Mouse (Mus musculus): ENCODE measurements around the gene Slc4a8. TPM values are rescaled to one million over a fixed set of nuclear protein-coding genes. Genes with fewer than 3 reads are reported as not detected.
"Not testable (repeated sequence)": the region's sequence is repeated elsewhere in the genome, so short reads cannot be mapped to it uniquely, and the experiment has no call there.

Gene Slc4a8
- polyA plus RNA-seq, 1 experiment from 2014 or later: 16.0 TPM

- H3K4me2 ChIP-seq (replicated peaks): peak overlapping the region; percentile 82
- peaks cover 4% of the 10 kb centered on the region; the same call in 1 of the 2 replicates for H3K27me3 ChIP-seq
- 0 out of 2 replicates have a peak, but pooled peaks have one; percentile 31 for ATAC-seq (ENCODE audit: low FRiP score, low read depth)
- peak overlapping the region; percentile 89 for H3K27ac ChIP-seq (replicated peaks)
- no peaks in the 10 kb centered on the region for H3K9me3 ChIP-seq
- WGBS: 18% methylated on average over 9 of the region's 9 CpGs
- peaks cover 21% of the 10 kb centered on the region for H3K4me1 ChIP-seq
- peak overlapping the region; percentile 79 for H3K4me3 ChIP-seq
- no peaks in the 10 kb centered on the region for H3K36me3 ChIP-seq
- 0 out of 2 replicates have a peak overlapping the region, but pooled peaks have one; percentile 20 for H3K9ac ChIP-seq (replicated peaks)
Measured at GRCm38 (mm10) chr15:100761036-100761418, 520 bp upstream of the Slc4a8 start.

- H3K27me3 ChIP-seq: peaks cover 4% of the 10 kb centered on the region; the same call in 1 of the 2 replicates
- no peaks in the 10 kb centered on the region for H3K9me3 ChIP-seq
- H3K4me1 ChIP-seq: peaks cover 21% of the 10 kb centered on the region
- H3K9ac ChIP-seq (replicated peaks): peak overlapping the region; percentile 75
- no peaks in the 10 kb centered on the region for H3K36me3 ChIP-seq
- 0 out of 2 replicates have a peak overlapping the region, but pooled peaks have one; percentile 89 for H3K27ac ChIP-seq (replicated peaks)
- peak overlapping the region; percentile 82 for H3K4me2 ChIP-seq (replicated peaks)
- H3K4me3 ChIP-seq: peak overlapping the region; percentile 79
- WGBS: 47% methylated on average over 8 of the region's 8 CpGs
- no peak for ATAC-seq (ENCODE audit: low FRiP score, low read depth)
Measured at GRCm38 (mm10) chr15:100762649-100763048, 1.1 kb downstream of the Slc4a8 start.

GRCm38 (mm10) chr15:100764163-100764951 lies 2.8 kb downstream of the Slc4a8 start:
- no peak overlapping the region for H3K4me2 ChIP-seq (replicated peaks)
- no peak overlapping the region for H3K9ac ChIP-seq (replicated peaks)
- 0 out of 2 replicates have a peak, but pooled peaks cover 5% of the 10 kb centered on the region for H3K36me3 ChIP-seq
- ATAC-seq (ENCODE audit: low FRiP score, low read depth): no peak
- 85% methylated on average over 16 of the region's 16 CpGs for WGBS
- peaks cover 4% of the 10 kb centered on the region; the same call in 1 of the 2 replicates for H3K27me3 ChIP-seq
- no peaks in the 10 kb centered on the region for H3K9me3 ChIP-seq
- no peak overlapping the region for H3K27ac ChIP-seq (replicated peaks)
- peaks cover 21% of the 10 kb centered on the region for H3K4me1 ChIP-seq
- no peak overlapping the region for H3K4me3 ChIP-seq

GRCm38 (mm10) chr15:100766826-100767225 lies 5.3 kb downstream of the Slc4a8 start:
- whole genome bisulfite sequencing: 67% methylated on average over 9 of the region's 9 CpGs
- Histone ChIP-seq H3K27me3 (peaks cover 4% of the 10 kb centered on the region; the same call in 1 of the 2 replicates), H3K27ac (replicated peaks) (no peak overlapping the region), H3K4me1 (peaks cover 13% of the 10 kb centered on the region), H3K36me3 (0 out of 2 replicates have a peak, but pooled peaks cover 8% of the 10 kb centered on the region), H3K9ac (replicated peaks) (no peak overlapping the region), H3K4me3 (no peak overlapping the region), H3K9me3 (no peaks in the 10 kb centered on the region), H3K4me2 (replicated peaks) (no peak overlapping the region)
- no peak for ATAC-seq (ENCODE audit: low FRiP score, low read depth)

- Histone ChIP-seq H3K9ac (replicated peaks) (no peak overlapping the region), H3K9me3 (no peaks in the 10 kb centered on the region), H3K4me2 (replicated peaks) (no peak overlapping the region), H3K4me3 (no peak overlapping the region), H3K4me1 (peaks cover 3% of the 10 kb centered on the region), H3K36me3 (0 out of 2 replicates have a peak, but pooled peaks cover 8% of the 10 kb centered on the region), H3K27me3 (peaks cover 4% of the 10 kb centered on the region; the same call in 1 of the 2 replicates), H3K27ac (replicated peaks) (no peak overlapping the region)
- WGBS: 89% methylated on average over 13 of the region's 13 CpGs
- ATAC-seq (ENCODE audit: low FRiP score, low read depth): no peak
Measured at GRCm38 (mm10) chr15:100767851-100768250, 6.3 kb downstream of the Slc4a8 start.

- 92% methylated on average over 4 of the region's 4 CpGs for WGBS
- H3K9me3 ChIP-seq: not testable (repeated sequence)
Measured at GRCm38 (mm10) chr15:100769023-100769422, 7.5 kb downstream of the Slc4a8 start.

GRCm38 (mm10) chr15:100770338-100770737 lies 8.8 kb downstream of the Slc4a8 start:
- Histone ChIP-seq H3K9ac (replicated peaks) (no peak overlapping the region), H3K27ac (replicated peaks) (no peak overlapping the region), H3K4me3 (no peak overlapping the region), H3K9me3 (no peaks in the 10 kb centered on the region), H3K27me3 (no peaks in the 10 kb centered on the region), H3K4me2 (replicated peaks) (no peak overlapping the region), H3K36me3 (0 out of 2 replicates have a peak, but pooled peaks cover 8% of the 10 kb centered on the region), H3K4me1 (peaks cover 8% of the 10 kb centered on the region; the same call in 1 of the 2 replicates)
- WGBS: 97% methylated on average over 5 of the region's 5 CpGs
- ATAC-seq (ENCODE audit: low FRiP score, low read depth): no peak

More at GRCm38 (mm10) chr15:100769023-100769422, 7.5 kb downstream of the Slc4a8 start:
- not testable (repeated sequence) for ATAC-seq (ENCODE audit: low FRiP score, low read depth); H3K27ac ChIP-seq (replicated peaks); H3K27me3 ChIP-seq; H3K36me3 ChIP-seq; H3K4me2 ChIP-seq (replicated peaks); H3K4me1 ChIP-seq; H3K9ac ChIP-seq (replicated peaks); H3K4me3 ChIP-seq

- H3K27me3 ChIP-seq: no peaks in the 10 kb centered on the region
- 89% methylated on average over 4 of the region's 4 CpGs for WGBS
- H3K4me2 ChIP-seq (replicated peaks): no peak overlapping the region
- ATAC-seq (ENCODE audit: low FRiP score, low read depth): no peak
- peaks cover 22% of the 10 kb centered on the region for H3K4me1 ChIP-seq
- 0 out of 2 replicates have a peak, but pooled peaks cover 8% of the 10 kb centered on the region for H3K36me3 ChIP-seq
- no peak overlapping the region for H3K9ac ChIP-seq (replicated peaks)
- H3K9me3 ChIP-seq: no peaks in the 10 kb centered on the region
- no peak overlapping the region for H3K4me3 ChIP-seq
- no peak overlapping the region for H3K27ac ChIP-seq (replicated peaks)
Measured at GRCm38 (mm10) chr15:100772685-100773084, 11.1 kb downstream of the Slc4a8 start.

- peaks cover 22% of the 10 kb centered on the region for H3K4me1 ChIP-seq
- H3K9ac ChIP-seq (replicated peaks); H3K4me3 ChIP-seq; H3K27ac ChIP-seq (replicated peaks); H3K4me2 ChIP-seq (replicated peaks); H3K36me3 ChIP-seq; H3K9me3 ChIP-seq; ATAC-seq (ENCODE audit: low FRiP score, low read depth); H3K27me3 ChIP-seq: not testable (repeated sequence)
- WGBS: 96% methylated on average over 6 of the region's 6 CpGs
Measured at GRCm38 (mm10) chr15:100773859-100774258, 12.3 kb downstream of the Slc4a8 start.

- ATAC-seq (ENCODE audit: low FRiP score, low read depth): no peak
- Histone ChIP-seq H3K27ac (replicated peaks) (no peak overlapping the region), H3K27me3 (no peaks in the 10 kb centered on the region), H3K4me3 (no peak overlapping the region), H3K36me3 (no peaks in the 10 kb centered on the region), H3K9me3 (no peaks in the 10 kb centered on the region), H3K4me1 (peaks cover 29% of the 10 kb centered on the region), H3K9ac (replicated peaks) (no peak overlapping the region), H3K4me2 (replicated peaks) (no peak overlapping the region)
- WGBS: 58% methylated on average over 19 of the region's 19 CpGs
Measured at GRCm38 (mm10) chr15:100775189-100776166, 13.9 kb downstream of the Slc4a8 start.

- Histone ChIP-seq H3K36me3 (no peaks in the 10 kb centered on the region), H3K4me2 (replicated peaks) (no peak overlapping the region), H3K4me1 (peaks cover 29% of the 10 kb centered on the region), H3K27me3 (no peaks in the 10 kb centered on the region), H3K9ac (replicated peaks) (no peak overlapping the region), H3K4me3 (no peak overlapping the region), H3K9me3 (no peaks in the 10 kb centered on the region), H3K27ac (replicated peaks) (no peak overlapping the region)
- ATAC-seq (ENCODE audit: low FRiP score, low read depth): no peak
- WGBS: 97% methylated on average over 3 of the region's 3 CpGs
Measured at GRCm38 (mm10) chr15:100776424-100776823, 14.9 kb downstream of the Slc4a8 start.
